Mouse (Mus musculus): ENCODE results near the gene Fes.

The Fes gene

GRCm38 (mm10) chr7:80387633-80388543 lies at the start of gene Fes:
Fes (minus strand) TSS chr7:80387946.
- in situ Hi-C loops (cut with MboI; ENCODE audit: low pct_unique_long_range_greater_than_20kb in 1 of 2, low sequenced_read_pairs in 2 of 2, unreplicated experiment in 1 of 2) = loop anchor here (5.0 to 25.0 kb wide), 4 partner anchors 189 to 474 kb away; partner anchors contain the start of gene Zscan2 (in 1 of the 2)

DNA sequence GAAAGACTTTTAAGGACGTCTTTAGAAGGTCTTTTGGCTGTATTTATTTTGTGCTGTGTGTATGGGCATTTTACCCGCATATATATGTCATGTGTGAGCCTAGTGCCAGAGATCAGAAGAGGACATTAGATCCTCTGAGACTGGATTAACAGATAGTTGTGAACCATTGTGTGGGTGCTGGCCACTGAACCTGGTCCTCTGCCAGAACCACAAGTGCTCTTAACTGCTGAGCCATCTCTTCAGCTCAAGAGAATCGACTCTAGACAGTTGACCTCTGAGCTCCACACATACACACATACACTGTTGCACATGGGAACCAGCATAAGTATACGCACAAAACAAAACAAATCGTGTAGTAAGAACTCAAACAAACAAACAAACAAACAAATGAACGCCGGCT lies 48.8 kb upstream of the Fes start:
- in situ Hi-C loops (cut with MboI; ENCODE audit: low pct_unique_long_range_greater_than_20kb in 1 of 2, low sequenced_read_pairs in 2 of 2, unreplicated experiment in 1 of 2) = no loop called here

GRCm38 (mm10) chr7:80435594-80435993 lies 47.8 kb upstream of the Fes start:
- in situ Hi-C loops (cut with MboI; ENCODE audit: low pct_unique_long_range_greater_than_20kb in 1 of 2, low sequenced_read_pairs in 2 of 2, unreplicated experiment in 1 of 2) = no loop called here

DNA sequence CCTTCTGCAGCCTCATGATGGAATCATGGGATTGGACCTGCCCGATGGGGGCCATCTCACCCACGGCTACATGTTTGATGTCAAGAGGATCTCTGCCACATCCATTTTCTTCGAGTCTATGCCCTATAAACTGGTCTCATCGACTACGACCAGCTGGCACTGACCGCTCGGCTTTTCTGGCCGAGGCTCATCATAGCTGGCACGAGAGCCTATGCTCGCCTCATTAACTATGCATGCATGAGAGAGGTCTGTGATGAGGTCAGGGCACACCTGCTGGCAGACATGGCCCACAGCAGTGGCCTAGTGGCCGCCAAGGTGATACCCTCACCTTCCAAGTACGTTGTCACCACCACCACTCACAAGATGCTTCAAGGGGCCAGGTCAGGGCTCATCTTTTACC lies 41.9 kb upstream of the Fes start:
- in situ Hi-C loops (cut with MboI; ENCODE audit: low pct_unique_long_range_greater_than_20kb in 1 of 2, low sequenced_read_pairs in 2 of 2, unreplicated experiment in 1 of 2) = loop anchor here in 1 of 2 experiments (5.0 kb wide), 1 partner anchor 32 kb away; no protein-coding TSS in a partner anchor

- in situ Hi-C loops (cut with MboI; ENCODE audit: low pct_unique_long_range_greater_than_20kb in 1 of 2, low sequenced_read_pairs in 2 of 2, unreplicated experiment in 1 of 2) = no loop called here
These were observed 40.0 kb upstream of the Fes start for GRCm38 (mm10) chr7:80427730-80428129.

GRCm38 (mm10) chr7:80426363-80426762 lies 38.6 kb upstream of the Fes start:
- in situ Hi-C loops (cut with MboI; ENCODE audit: low pct_unique_long_range_greater_than_20kb in 1 of 2, low sequenced_read_pairs in 2 of 2, unreplicated experiment in 1 of 2) = no loop called here

GRCm38 (mm10) chr7:80424722-80425121 lies 37.0 kb upstream of the Fes start:
- in situ Hi-C loops (cut with MboI; ENCODE audit: low pct_unique_long_range_greater_than_20kb in 1 of 2, low sequenced_read_pairs in 2 of 2, unreplicated experiment in 1 of 2) = no loop called here

DNA sequence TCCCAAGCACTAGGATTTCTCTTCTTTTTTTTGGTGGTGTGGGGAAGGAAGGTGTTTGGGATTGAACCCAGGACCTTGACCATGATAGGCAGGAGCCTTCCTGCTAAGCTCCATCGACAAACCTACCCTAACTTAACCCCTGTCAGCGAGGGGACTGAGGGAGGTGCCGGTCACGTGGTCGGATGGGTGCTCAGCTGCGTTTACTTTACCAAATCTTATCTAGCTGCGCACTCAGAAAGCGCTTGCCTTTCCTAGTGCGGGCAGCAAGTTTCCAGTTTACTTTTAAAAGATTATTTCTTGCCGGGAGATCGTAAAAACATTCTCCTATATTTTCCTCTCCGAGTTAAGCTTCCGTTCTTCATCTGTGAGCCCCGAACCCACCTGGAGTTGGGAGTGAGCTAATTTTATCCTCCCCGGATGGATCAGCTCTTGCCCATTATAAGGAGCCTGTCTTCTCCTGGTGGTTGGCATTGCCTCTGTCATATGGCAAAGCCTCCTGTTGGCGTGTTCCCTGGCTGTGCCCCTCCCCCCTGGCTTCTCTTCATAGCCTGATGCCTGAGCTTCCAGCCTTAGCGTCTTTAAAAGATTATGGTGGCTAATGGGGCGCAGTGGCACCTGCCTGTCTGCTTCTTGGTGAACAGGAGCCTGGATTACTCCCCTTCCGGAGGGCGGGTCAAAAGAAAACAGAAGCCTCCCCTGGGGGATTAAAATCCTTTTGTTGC lies 35.2 kb upstream of the Fes start:
- in situ Hi-C loops (cut with MboI; ENCODE audit: low pct_unique_long_range_greater_than_20kb in 1 of 2, low sequenced_read_pairs in 2 of 2, unreplicated experiment in 1 of 2) = no loop called here

DNA sequence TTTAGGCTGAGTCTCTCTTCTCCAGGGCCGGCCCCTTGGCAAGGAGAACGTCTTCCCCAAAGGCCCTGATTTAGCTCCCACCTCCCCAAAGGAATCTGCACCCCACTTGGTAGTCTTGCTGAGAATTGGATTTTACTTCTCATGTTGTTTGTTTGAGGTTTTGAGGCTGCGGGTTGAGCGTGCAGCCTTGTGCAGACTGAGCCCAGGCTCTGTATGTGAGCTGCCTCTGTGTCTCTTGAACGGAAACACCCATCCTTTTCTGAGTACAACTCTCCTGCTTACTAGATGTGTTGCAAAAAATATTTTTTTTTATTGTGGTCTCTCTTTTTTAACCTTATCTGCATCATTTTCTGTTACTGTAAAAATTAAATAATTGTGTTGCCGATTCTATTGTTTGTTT lies 33.8 kb upstream of the Fes start:
- in situ Hi-C loops (cut with MboI; ENCODE audit: low pct_unique_long_range_greater_than_20kb in 1 of 2, low sequenced_read_pairs in 2 of 2, unreplicated experiment in 1 of 2) = no loop called here

- in situ Hi-C loops (cut with MboI; ENCODE audit: low pct_unique_long_range_greater_than_20kb in 1 of 2, low sequenced_read_pairs in 2 of 2, unreplicated experiment in 1 of 2) = no loop called here
These were observed 32.8 kb upstream of the Fes start for GRCm38 (mm10) chr7:80420586-80420985.

DNA sequence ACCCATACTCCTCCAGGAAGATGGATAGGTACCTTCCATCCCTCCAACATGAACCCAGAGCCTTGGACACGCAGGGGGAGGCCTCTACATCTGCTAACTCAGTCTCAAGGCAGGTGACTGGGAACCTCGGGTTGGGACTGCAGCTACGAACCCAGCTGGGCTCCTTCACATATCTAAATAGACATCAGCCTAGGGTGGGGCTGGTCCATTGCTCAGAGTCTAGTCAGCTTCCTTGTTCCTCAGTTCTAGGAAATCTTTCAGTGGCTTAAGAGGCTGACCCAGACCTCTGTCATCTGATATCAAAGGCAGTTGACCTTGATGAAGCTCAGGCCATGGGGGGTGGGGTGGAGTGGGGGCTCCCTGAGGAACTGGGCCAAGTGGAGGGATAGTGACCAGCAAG lies 31.5 kb upstream of the Fes start:
- in situ Hi-C loops (cut with MboI; ENCODE audit: low pct_unique_long_range_greater_than_20kb in 1 of 2, low sequenced_read_pairs in 2 of 2, unreplicated experiment in 1 of 2) = no loop called here

GRCm38 (mm10) chr7:80418036-80418435 lies 30.3 kb upstream of the Fes start:
- in situ Hi-C loops (cut with MboI; ENCODE audit: low pct_unique_long_range_greater_than_20kb in 1 of 2, low sequenced_read_pairs in 2 of 2, unreplicated experiment in 1 of 2) = no loop called here

DNA sequence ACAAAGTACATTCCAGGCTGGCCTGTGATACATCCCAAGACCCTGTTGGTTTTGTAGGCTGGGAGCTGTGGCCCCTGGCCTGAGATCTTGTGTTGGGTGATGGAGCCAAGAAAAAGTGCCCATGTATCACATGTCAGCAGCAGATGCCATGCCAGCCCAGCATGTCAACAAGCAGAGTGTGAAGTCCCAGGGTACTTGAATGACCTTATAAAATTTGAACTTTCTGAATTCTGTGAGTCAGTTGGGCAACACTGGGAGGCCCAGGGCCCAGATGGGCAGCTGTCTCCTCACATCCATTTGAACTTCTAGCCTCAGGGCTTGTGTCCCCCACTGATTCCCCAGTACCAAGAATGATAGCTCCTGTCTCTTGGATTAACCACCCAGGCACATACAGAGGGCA lies 29.9 kb upstream of the Fes start:
- in situ Hi-C loops (cut with MboI; ENCODE audit: low pct_unique_long_range_greater_than_20kb in 1 of 2, low sequenced_read_pairs in 2 of 2, unreplicated experiment in 1 of 2) = no loop called here

DNA sequence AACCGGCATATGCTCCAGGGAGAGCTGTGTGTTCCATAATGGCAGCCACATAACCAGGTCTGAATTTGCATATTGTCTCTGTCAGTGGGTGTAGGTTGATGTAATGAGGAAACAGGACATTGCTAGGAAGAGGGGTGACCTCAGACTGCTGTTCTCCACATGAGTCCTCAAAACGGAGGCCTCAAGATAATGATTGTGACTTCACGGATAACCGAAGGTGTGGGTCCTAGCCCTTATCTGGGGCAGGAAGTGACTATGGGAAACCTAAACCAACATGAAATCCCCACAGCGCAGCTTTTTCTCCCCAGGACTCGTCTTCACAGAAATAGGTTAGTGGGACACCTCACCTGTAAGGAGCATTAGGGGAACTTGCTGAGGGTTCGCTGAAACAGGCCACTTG lies 29.2 kb upstream of the Fes start:
- in situ Hi-C loops (cut with MboI; ENCODE audit: low pct_unique_long_range_greater_than_20kb in 1 of 2, low sequenced_read_pairs in 2 of 2, unreplicated experiment in 1 of 2) = no loop called here

- in situ Hi-C loops (cut with MboI; ENCODE audit: low pct_unique_long_range_greater_than_20kb in 1 of 2, low sequenced_read_pairs in 2 of 2, unreplicated experiment in 1 of 2) = no loop called here
These were observed 26.6 kb upstream of the Fes start for GRCm38 (mm10) chr7:80414303-80414855.

DNA sequence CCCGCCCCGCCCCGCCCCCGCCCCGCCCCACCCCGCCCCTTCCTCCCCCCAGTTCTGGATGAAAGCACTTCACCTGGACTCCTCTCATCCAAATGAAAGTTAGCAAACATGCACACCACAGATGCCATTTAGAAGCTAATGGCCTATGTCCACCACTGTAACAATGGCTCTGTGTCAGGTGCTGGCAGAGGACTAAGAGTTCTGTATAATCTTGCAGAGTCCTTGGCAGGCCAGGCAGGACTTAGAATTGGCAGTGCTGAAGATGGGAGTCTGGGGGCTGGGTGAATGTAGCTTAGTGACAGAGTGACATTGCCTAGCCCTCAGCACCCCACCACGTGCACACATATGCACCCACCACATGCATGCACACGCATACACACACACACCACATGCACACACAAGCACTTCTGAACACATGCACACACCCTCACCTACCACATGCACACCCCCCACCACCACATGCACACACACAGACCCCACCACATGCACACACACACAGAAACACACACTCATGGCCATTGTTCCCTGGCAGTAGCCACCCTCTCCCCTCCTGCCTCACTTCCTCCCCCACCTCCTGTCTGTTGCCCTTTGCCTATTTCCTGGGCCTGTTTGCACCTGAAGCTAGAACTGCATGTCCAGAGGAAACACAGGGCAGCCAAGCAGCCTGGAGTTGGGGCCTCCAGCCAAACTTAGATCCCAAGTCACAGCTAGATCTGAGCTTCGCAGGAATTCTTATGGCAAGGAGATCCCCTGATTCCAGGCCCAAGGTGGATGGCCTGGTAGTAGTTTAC lies 26.0 kb upstream of the Fes start:
- in situ Hi-C loops (cut with MboI; ENCODE audit: low pct_unique_long_range_greater_than_20kb in 1 of 2, low sequenced_read_pairs in 2 of 2, unreplicated experiment in 1 of 2) = no loop called here

DNA sequence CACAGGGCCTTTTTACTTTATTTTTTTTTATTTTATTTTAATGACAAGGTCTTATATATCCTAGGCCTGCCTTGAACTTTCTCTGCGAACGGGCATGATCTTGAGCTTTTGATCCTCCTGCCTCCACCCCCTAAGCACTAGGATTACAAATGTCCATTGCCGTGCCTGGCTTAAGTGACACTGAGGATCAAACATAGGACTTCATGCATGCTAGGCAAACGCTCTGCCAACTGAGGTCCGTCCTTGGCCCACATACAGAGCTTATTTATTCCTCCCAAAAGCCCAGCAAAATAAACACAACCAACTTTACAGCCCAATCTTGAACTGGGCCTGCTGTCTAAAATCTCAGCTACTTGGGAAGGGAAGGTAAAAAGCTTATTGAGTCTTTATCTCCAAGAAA lies 25.0 kb upstream of the Fes start:
- in situ Hi-C loops (cut with MboI; ENCODE audit: low pct_unique_long_range_greater_than_20kb in 1 of 2, low sequenced_read_pairs in 2 of 2, unreplicated experiment in 1 of 2) = no loop called here

- in situ Hi-C loops (cut with MboI; ENCODE audit: low pct_unique_long_range_greater_than_20kb in 1 of 2, low sequenced_read_pairs in 2 of 2, unreplicated experiment in 1 of 2) = no loop called here
These were observed 24.5 kb upstream of the Fes start for GRCm38 (mm10) chr7:80412279-80412678.

DNA sequence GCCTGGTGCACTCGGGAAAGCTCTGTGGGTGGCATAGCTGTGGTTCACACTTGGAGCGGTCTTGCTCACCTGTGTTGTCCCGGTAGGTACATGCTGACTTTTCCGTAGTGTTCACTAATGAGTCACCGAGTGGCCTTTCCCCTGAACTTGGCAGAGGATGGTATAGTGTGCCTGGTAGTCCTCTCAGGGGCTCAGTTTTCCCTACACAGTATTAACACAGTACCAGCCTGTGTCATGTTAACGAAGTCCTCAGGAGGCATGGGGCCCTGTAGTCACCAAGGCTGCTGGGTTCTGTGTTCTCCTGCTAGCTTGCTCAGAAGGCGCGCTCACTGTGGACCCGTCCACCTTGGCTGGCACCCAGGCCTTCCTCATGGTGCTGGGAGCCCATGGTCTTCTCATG lies 22.6 kb upstream of the Fes start:
- in situ Hi-C loops (cut with MboI; ENCODE audit: low pct_unique_long_range_greater_than_20kb in 1 of 2, low sequenced_read_pairs in 2 of 2, unreplicated experiment in 1 of 2) = no loop called here

Data from mouse embryonic stem cell (cell line).